ENCODE assay signal across 8 mouse cellular contexts in the genomic region with DNA sequence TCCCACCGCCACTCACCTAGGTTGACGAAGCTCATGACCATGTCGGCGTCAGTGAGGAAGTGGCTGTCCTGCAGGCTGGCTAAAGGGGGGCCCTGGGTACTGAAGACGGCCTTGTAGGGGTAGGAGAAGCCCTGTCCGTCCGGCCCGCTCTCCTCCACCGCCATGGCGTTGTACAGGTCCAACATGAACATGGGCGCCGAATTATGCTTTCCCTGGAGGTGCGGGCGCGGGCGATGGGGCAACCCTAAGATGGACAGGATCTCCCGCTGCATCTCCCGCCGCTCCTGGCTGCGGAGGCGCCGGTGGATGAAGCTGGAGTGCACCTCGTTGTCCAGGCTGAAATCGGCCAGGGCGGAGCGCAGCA. TPM values are rescaled to one million over a fixed set of nuclear protein-coding genes. Genes with fewer than 3 reads are reported as not detected.
DNase-seq lines count a peak whose midpoint lies in the region; ATAC-seq and TF ChIP-seq lines count a peak whose summit lies in the region.

No protein-coding gene starts in this region.

- under 1% methylated on average over 26 of the region's 26 CpGs for whole genome bisulfite sequencing in intestine, embryonic 15.5 days
- WGBS in midbrain, postnatal 0 days: 0% methylated on average over 26 of the region's 26 CpGs

- intact Hi-C loops in left cerebral cortex, adult 2 months (cut with DNase I): loop anchor here (5.0 kb wide), 1 partner anchor 107 kb away; no protein-coding TSS in a partner anchor
- intact Hi-C loops in left cerebral cortex, postnatal 25 days (cut with DNase I): loop anchor here (5.0 kb wide), 1 partner anchor 102 kb away; no protein-coding TSS in a partner anchor

- peak overlapping the region; percentile 65 for H3K9ac ChIP-seq in intestine, embryonic 15.5 days
- peak overlapping the region; percentile 39; the same call in 1 of the 2 replicates for H3K9ac ChIP-seq in midbrain, postnatal 0 days (replicated peaks; ENCODE audit: low read length, poor library complexity, severe bottlenecking)

- no peaks in the 10 kb centered on the region for H3K9me3 ChIP-seq in intestine, embryonic 15.5 days
- no peaks in the 10 kb centered on the region for H3K9me3 ChIP-seq in midbrain, postnatal 0 days (ENCODE audit: low read length)

- H3K4me3 ChIP-seq in left cerebral cortex, adult 2 months: peak overlapping the region; percentile 54
- peak overlapping the region; percentile 37; the same call in 1 of the 2 replicates for H3K4me3 ChIP-seq in embryonic fibroblast, embryonic 13.5 days (ENCODE audit: insufficient read depth, low read length)
- H3K4me3 ChIP-seq in intestine, embryonic 15.5 days (replicated peaks): peak overlapping the region; percentile 70
- peak overlapping the region; percentile 46 for H3K4me3 ChIP-seq in midbrain, postnatal 0 days (ENCODE audit: low read depth, low read length)

- H3K4me1 ChIP-seq in embryonic fibroblast, embryonic 13.5 days (ENCODE audit: control insufficient read depth, insufficient read depth, low read length): no peaks in the 10 kb centered on the region
- H3K4me1 ChIP-seq in intestine, embryonic 15.5 days (replicated peaks): peaks cover 46% of the 10 kb centered on the region
- H3K4me1 ChIP-seq in midbrain, postnatal 0 days (ENCODE audit: insufficient read depth, low read length): peaks cover 12% of the 10 kb centered on the region

- DNase-seq in left cerebral cortex, adult 2 months (ENCODE audit: extremely low spot score in 1 of 2, low spot score in 2 of 2): no peak
- no peak for DNase-seq in left cerebral cortex, postnatal 25 days (ENCODE audit: low spot score in 2 of 2)
- DNase-seq in midbrain, postnatal 0 days (ENCODE audit: low spot score): no peak
- DNase-seq in spleen, postnatal 36 days (ENCODE audit: low spot score in 2 of 2): no peak
- DNase-seq in right cerebral cortex, postnatal 25 days: no peak
- no peak for DNase-seq in ovary, adult 18-20 months (ENCODE audit: low spot score)

- no peak overlapping the region; the same call in 1 of the 2 replicates for H3K27ac ChIP-seq in left cerebral cortex, adult 2 months
- no peak overlapping the region for H3K27ac ChIP-seq in embryonic fibroblast, embryonic 13.5 days (ENCODE audit: insufficient read depth, low read length)
- H3K27ac ChIP-seq in intestine, embryonic 15.5 days: peak overlapping the region; percentile 92
- H3K27ac ChIP-seq in midbrain, postnatal 0 days (ENCODE audit: low read depth, low read length): no peak overlapping the region; the same call in 1 of the 2 replicates

- H3K36me3 ChIP-seq in intestine, embryonic 15.5 days: no peaks in the 10 kb centered on the region
- H3K36me3 ChIP-seq in midbrain, postnatal 0 days (ENCODE audit: insufficient read depth, low read length): no peaks in the 10 kb centered on the region

- ATAC-seq in intestine, embryonic 15.5 days: peak; percentile 29
- no peak for ATAC-seq in midbrain, postnatal 0 days (ENCODE audit: low FRiP score)

- H3K4me2 ChIP-seq in intestine, embryonic 15.5 days (replicated peaks): peak overlapping the region; percentile 99
- peak overlapping the region; percentile 95 for H3K4me2 ChIP-seq in midbrain, postnatal 0 days (ENCODE audit: low read depth, low read length, poor library complexity, severe bottlenecking)

- peaks cover 19% of the 10 kb centered on the region; the same call in 1 of the 2 replicates for H3K27me3 ChIP-seq in intestine, embryonic 15.5 days (replicated peaks)
- peaks cover 57% of the 10 kb centered on the region for H3K27me3 ChIP-seq in midbrain, postnatal 0 days (ENCODE audit: insufficient read depth, low read length)

- no peak for TF ChIP-seq POLR2A in embryonic fibroblast, embryonic 13.5 days (IDR thresholded peaks at IDR 0.05; ENCODE audit: low read depth, low read length)

- TF ChIP-seq CTCF in left cerebral cortex, adult 2 months (IDR thresholded peaks at IDR 0.05): no peak
- TF ChIP-seq CTCF in embryonic fibroblast, embryonic 13.5 days (IDR thresholded peaks at IDR 0.05; ENCODE audit: borderline replicate concordance, insufficient read depth, low read length): no peak
- no peak for TF ChIP-seq CTCF in midbrain, postnatal 0 days (IDR thresholded peaks at IDR 0.05)

RNA-seq across cellular contexts. Expression of a gene that starts 0.5 kb away (rescaled TPM):
- 10 to 100 TPM in 1 of 2 experiments, 1 to 10 TPM in 1; 9.6 to 13.9 TPM for total RNA-seq in left cerebral cortex, adult 2 months (2021)
- 10 to 100 TPM; 10.8 to 12.2 TPM for total RNA-seq in left cerebral cortex, postnatal 25 days (2021)
- not detected in 2 replicates for polyA plus RNA-seq in embryonic fibroblast, embryonic 13.5 days (2011; ENCODE audit: insufficient read length, low read depth, missing spikeins)
- polyA plus RNA-seq in intestine, embryonic 15.5 days (2015; fragmentation: Nextera tagmentation; extraction: Ambion mirVana): 17.4 and 22.4 TPM in 2 replicates
- total RNA-seq in midbrain, postnatal 0 days (2014; rRNA removed): 34.0 and 35.9 TPM in 2 replicates
- polyA plus RNA-seq in midbrain, postnatal 0 days (2015; fragmentation: Nextera tagmentation; extraction: Ambion mirVana): 14.8 and 15.3 TPM in 2 replicates

RNA-seq across cellular contexts. Expression of a gene that starts 37.9 kb away (rescaled TPM):
- total RNA-seq in left cerebral cortex, adult 2 months (2021): under 1 TPM; 0.30 to 0.86 TPM
- under 1 TPM; 0.41 to 0.73 TPM for total RNA-seq in left cerebral cortex, postnatal 25 days (2021)
- polyA plus RNA-seq in embryonic fibroblast, embryonic 13.5 days (2011; ENCODE audit: insufficient read length, low read depth, missing spikeins): not detected in 2 replicates
- 0.35 TPM in 1 of 2 replicates, not detected in the other for polyA plus RNA-seq in intestine, embryonic 15.5 days (2015; fragmentation: Nextera tagmentation; extraction: Ambion mirVana)
- total RNA-seq in midbrain, postnatal 0 days (2014; rRNA removed): 1.7 and 2.8 TPM in 2 replicates
- 1.1 and 1.6 TPM in 2 replicates for polyA plus RNA-seq in midbrain, postnatal 0 days (2015; fragmentation: Nextera tagmentation; extraction: Ambion mirVana)
